Mouse (Mus musculus) gastrocnemius, postnatal 4 days (tissue): ENCODE results near the gene Sf3a1. TPM values are rescaled to one million over a fixed set of nuclear protein-coding genes. Genes with fewer than 3 reads are reported as not detected.
A peak's percentile ranks its signal among the peaks of the same experiment; 100 is the strongest.
"Not testable (repeated sequence)": the region's sequence is repeated elsewhere in the genome, so short reads cannot be mapped to it uniquely, and the experiment has no call there.

Experiments used
- DNase-seq, 2 experiments: peaks; one replicate each; pipeline ENCODE4 v3.0.0; 2021 to 2022; ENCODE audit warnings: low spot score in 2 of 2, mixed read lengths in 2 of 2
- long read RNA-seq, 2 experiments: library from polyadenylated mRNA; stranded (forward); transcript quantifications; one replicate each; pipeline ENCODE4 v2.0.0; 2021
- total RNA-seq, 2 experiments: library from RNA; stranded (reverse); gene quantifications; 2 replicates each; pipeline ENCODE4 v1.2.3; 2021

Gene Sf3a1
- 10 to 100 TPM; 41.2 to 50.6 TPM for total RNA-seq
- long read RNA-seq, experiment 1, full-length matches to known transcripts = 30 of 37 reads
- long read RNA-seq, experiment 1, partial matches to known transcripts = 5 of 37 reads
- long read RNA-seq, experiment 1, other reads (novel, unspliced or antisense) = 2 of 37 reads
- long read RNA-seq, experiment 2, full-length matches to known transcripts = 38 of 47 reads
- long read RNA-seq, experiment 2, partial matches to known transcripts = 8 of 47 reads
- long read RNA-seq, experiment 2, other reads (novel, unspliced or antisense) = 1 of 47 reads

DNA sequence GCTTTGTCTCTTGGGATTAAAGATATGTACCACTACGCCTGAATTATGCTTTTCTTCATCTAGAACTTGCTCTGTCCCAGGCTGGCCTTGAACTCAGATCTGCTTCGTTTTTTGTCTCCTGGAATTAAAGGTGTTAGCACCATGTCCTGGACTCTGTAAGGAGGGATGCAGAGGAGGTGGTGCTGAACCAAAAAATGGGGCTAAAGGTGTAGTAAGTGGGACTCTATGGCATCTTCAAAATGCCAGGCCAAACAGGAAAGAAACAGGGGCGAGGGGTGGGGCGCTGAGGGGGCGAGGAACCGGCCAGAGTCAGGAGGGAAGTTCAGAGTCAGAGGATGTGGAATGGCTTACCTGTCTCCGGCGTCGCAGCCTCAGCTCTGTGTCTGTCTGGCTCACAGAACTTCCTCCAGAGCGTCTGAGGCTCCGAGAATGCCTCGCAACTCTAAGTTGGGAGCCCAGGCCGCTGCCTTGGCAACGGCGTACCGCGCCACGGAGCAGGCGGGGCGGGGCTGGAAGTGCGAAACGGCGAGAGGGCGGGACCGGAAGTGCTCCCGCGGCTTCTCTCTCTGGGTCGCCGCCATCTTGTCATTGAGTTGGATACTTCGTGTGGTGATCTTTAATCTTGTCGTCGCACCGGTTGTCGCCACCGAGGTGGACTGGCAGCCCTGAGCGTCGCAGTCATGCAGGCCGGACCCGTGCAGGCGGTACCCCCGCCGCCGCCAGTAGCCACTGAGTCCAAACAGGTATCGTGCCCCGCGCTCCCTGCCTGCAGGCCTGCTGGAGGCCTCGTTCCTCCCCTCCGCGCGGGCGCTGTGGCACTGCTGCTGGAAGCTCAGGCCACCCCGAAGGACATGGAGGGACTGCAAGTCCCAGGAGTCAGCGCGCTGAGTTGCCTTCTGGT lies at the start of gene Sf3a1, which contains the start of gene Ccdc157:
TSS of gene Sf3a1 (plus strand) at position 543 of the 901 bp plus-strand sequence.
TSS of gene Ccdc157 (minus strand) at position 486 of the 901 bp plus-strand sequence.
- peak; percentile 87 to 96 for DNase-seq

DNA sequence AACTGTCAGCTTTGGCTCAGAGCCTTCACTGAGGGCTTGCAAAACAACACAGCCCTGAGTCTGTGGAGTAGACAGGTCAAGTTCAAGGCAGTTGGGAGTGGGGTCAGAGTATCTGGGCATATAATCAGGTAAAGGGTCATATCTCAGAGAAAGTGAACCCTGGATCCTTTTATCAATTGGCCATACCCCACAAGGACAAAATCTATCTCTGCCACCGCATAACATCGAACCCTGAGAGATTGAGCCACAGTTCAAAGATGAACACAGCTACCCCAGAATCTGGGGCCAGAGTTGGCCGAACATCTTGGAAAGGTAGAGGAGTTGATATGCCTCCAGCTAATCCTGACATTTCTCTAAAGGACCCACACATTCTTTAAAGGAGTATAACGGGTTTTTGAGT lies 48.1 kb upstream of the Sf3a1 start:
- no peak for DNase-seq

DNA sequence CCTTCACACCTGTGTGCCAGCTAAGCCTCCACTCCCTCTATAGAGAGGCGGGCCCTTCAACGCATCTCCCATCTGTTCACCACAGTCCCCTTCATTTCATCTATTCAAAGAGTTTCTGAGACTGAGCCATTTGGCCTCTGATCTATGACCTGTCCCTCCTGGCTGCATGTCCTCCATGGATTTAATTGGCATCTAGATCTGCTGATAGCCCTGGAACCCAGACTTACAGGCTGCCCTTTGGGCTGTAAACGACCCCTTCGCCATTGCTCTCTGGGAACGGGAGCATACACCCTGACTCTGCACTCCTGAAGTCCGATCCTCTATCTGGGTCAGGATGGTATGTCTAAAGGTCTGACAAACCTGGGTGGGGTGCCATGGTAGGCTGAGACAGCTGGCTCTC lies 47.3 kb upstream of the Sf3a1 start:
- no peak for DNase-seq

DNA sequence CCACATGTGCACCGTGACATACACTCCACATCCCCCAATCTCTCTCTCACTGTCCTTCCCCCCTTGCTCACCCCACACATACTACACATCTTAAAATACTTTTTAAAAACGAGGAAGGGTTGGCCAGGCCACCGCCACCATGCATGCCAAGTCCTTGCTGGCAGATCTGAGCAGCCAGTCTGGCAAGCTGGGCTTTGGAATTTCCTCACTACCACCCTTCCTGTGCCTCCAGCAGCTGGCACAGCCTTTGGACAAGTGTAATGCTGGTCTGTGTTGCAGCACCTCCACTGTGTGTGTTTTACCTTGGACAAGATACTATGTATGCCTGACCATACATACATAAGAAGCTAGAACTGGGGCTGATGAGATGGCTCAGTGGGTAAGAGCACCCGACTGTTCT lies 46.7 kb upstream of the Sf3a1 start:
- no peak for DNase-seq

DNA sequence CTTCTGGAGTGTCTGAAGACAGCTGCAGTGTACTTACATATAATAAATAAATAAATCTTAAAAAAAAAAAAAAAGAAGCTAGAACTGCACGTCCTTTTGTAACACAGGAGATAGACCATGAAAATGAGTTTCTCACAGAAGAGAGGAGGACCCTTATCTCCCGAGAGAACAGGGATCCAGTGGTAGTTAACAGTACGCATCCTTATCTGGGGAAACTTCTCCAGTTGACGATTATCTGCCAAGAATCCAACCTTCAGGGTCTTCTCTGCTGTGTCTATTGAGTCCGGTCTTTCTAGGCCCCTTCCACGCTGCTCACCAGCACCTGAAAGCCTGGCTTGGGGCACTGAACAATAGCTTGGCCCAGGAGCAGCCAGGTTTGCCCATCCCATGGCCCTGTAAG lies 46.2 kb upstream of the Sf3a1 start:
- DNase-seq = no peak

DNA sequence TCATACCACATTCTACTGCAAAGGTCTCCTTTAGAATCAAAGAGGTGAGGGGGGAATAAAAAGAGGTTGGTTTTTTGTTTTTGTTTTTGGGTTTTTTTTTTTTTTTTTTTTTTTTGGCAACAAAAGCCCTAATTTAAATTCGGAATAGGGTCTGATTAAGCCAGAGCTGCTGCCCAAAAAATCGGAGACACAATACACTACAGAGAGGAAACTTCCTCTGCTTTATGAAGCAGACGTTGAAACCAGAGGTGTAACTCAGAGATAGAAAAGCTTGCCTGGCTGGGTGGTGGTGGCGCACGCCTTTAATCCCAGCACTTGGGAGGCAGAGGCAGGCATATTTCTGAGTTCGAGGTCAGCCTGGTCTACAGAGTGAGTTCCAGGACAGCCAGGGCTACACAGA lies 45.6 kb upstream of the Sf3a1 start:
- DNase-seq = not testable (repeated sequence)

DNA sequence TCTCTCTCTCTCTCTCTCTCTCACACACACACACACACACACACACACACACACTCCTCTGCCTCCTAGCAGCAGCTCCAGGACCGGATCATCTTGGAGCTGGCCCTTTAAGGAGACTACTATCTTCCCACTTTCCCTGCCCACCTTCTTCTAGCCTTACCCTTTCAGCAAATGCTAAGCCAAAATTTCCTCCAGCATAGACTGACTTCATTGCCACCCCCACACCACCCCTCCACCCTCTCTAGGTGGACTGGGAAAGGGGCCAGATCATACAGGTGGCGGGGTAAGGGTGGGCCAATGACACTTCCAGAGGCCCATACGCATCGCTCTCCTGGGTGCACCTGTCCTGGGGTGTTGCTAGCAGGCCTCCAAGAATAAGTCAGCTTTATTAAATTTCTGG lies 44.7 kb upstream of the Sf3a1 start:
- DNase-seq = no peak

DNA sequence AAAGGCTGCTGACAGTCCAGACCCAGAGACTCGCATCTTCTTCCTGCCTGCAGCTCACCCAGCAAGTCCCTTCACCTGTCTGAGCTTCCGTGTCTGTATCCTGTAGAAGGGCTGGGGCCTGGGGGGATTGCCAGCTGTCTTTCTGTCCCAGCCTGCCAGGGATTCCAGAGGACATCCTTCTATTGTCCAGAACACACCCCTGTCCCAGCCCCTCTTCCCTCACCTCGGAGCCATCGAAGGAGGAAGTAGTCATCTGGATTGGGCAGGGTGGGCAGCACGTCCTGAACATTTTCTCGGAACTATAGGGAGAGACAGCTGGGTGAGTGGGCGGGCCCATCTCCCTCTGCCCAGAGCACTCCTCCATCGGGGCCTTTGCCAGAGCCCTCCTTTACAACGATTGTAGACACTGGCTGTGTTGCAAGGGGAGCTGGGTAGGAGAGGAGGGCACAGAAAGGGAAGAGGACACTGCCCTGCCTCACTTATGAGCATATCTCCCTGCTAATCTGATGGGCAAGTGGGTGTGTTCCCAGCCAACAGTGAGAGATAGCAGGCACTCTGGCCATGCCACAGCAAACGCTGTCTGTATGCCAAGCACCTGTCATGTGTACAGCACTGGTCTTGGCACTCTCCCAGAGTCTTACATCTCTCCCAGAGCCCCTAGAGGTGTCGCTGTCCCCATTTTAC lies 43.5 kb upstream of the Sf3a1 start:
- DNase-seq = no peak

DNA sequence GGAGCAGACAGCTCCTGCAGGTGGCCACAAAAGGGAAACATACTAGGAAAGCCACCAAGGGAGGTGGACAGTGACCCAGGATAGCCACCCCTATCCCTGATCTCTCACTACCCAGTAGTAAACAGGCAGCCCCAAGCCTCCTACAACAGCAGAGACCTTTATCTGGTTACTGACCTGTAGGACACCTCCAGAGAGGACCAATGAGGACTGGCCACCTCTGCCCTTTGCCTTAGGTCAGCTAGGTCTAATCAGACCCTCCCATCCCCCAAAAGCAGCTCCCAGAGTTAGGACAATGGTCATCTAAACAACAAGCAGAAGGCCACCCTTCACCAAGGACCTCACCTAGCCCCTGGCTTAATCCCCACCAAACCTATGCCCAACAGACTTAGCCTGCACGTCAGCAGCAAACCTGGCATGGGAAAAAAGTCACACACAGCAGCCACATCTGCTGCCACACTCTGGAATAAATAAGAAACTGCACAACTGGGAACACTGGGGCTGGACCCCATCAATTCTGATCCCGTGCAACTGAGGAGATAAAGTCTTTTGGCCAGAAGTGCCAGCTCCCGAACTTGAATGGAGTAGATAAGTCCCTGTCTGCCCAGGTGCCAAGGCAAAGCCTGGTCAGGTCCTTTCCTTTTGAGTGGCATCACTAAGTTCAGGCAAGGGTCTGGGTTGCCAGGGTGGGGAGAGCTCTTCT lies 42.6 kb upstream of the Sf3a1 start:
- DNase-seq = no peak

DNA sequence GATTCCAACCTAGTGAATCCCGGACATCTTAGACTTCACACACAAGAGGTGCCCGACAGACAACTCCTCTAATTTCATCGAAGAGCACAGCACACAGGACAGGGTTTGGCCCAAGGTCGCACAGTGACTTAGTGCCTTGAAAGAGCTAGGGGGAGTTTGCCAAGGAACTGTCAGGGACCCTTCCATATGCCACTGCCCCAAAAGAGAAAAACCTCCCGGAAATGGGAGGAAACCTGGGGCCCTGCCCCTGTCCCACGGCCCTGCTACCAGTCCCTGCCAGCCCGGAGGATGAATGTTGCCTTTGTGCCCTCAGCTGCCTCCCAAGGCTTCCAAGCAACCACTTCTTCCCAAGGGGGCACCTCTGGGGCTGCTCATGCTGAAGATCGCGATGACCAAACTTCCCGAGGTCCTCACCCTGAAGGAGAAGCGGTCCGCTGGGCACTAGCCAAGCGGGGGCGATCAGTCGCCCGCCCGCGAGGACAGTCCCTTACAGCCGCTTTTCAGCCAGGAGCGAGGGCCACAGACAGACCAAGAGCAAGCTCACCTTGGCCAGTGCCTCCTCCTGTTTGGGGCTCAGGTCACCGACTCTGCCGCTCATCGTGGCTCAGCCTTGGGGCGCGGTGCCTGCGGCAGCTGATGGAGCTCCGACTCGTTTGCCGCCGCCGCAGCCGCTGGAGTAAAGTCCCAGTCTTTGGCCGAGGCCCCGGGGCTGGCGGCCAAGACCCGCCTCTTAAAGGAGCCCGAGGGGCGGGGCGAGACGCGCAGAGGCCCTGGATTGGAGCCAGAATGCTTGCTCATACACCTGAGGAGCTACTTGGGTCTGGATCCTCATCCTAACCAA lies 41.8 kb upstream of the Sf3a1 start:
- peak; percentile 42 to 62 for DNase-seq

DNA sequence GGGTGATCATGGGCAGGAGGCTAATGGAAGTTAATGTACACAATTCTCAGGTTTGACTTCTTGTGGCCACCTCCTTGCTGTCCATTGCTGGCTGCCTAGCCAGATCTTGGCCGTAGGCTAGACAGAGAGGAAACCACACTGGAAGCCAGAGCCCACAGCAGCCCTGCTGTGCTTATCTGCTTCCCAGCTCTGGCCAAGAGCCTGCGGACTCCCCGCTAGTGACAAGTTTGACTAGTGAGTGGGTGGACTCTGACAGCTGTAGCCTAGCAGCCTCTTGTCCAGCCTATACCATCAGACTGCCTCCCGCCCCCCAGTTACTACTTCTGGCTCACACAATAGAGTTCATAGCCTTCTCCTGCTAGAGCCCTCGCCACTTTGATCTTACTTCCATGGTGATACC lies 40.5 kb upstream of the Sf3a1 start:
- DNase-seq = no peak

DNA sequence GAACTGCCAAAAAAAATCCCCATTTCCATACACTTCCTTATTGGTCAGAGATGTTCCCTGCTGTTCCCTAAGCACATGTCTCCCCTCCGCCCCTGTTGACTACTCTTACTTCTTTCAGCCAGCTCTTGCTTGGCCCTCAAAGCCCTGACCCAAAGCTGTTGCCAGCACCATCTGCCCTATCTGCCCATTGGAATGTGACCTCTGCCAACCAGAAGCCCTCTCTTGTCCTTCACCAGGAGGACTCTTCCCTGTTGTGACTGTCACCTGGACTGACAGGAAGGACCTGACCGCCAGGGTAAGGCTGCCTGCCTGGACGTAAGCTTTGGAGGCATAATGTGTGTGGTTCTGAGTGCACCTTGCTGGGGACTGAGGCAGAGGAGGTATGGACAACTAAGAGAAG lies 38.5 kb upstream of the Sf3a1 start:
- DNase-seq = no peak

DNA sequence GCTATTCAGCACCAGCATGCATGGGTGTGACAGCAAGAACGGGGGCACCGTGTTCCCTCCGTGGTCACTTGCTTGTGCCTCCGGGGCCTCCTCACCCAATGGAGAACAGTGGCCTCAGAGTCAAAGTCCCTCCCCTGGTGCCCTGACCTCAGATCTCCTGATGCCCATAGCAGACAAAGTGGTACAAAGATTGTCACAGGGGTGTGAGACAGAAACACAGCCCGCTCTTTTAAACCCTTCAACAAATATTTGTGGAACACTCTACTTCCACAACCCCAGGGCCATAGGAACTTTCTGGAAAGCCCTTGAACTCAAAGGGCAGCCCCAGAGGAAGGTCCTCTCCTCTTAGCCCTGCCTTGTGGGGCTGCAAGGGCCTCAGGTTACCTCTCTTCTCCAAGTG lies 37.9 kb upstream of the Sf3a1 start:
- no peak for DNase-seq

DNA sequence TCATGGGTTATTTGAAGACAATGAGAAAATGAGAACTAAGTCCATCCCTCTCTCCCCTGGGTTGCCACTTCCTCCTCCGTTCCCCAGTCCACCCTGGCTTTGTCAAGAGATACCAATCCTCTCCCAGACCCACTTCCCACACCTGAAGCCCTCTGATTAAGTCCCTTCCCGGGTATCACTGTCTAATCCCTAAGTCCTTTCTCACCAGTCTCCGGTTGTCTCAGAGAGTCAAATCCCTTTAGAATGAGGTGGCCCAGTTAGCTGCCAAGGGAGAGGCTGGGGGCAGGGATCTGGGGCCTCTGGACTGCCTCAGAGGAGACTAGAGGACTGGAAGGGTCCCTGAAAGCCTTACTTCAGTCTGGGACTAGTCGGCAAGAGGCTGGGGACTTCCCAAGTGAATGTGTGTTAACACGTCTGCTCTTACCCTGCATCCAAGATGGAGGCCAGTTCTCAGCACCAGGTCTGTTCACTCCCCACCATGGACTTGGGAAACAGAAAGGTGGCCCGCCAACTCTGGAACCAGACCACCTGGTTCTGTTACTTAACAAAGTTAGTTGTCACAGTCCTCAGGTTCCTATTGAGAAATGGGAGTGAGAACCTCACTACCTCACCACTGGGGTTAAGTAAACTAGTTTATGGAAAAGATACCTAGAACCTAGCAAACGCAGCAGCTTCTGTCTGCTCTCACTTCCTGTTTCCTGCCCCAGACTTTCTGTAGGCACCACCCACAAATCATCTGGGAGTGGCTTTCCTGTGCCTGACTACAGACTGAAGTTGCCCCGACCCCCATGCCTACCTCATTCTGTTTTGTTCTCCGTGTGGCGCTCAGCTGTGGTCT lies 37.2 kb upstream of the Sf3a1 start, which contains the start of gene Sec14l2:
TSS of gene Sec14l2 (minus strand) at position 674 of the 838 bp plus-strand sequence.
- DNase-seq = no peak

DNA sequence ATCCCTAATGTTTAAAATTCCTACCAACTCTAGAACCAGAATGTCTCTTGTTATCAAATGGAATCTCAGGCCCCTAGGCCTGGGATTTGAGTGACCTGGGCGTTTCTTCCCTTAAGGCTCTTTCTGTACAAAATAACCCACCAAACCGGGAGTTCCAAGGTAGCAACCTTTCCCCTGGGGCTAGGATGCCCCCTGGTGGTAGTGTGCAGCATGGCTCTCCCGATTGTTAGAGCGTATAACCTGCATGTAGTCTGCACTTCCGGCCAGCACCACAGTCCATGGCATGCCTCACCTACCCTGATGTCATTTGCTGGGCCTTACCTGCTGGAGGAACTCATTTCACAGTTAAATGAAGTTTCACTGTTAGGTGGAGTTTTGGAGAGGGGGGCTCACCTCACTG lies 36.2 kb upstream of the Sf3a1 start:
- no peak for DNase-seq

DNA sequence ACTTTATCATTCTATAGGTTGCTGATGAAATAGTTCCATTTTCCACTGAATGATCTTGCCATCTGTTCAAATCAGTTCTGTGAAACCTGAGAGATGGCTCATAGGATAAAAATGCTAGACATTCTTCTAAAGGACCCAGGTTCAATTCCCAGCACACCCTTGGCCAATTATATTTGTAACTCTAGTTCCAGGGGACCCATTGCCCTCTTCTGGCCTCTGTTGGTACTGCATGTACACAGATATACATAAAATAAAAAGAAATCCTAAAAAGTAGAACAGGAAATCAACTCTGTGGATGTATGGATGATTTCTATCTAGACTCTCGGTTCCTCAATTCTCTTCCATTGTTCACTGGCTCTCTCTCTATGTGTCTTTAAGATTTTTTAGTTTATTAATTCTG lies 33.1 kb upstream of the Sf3a1 start:
- no peak for DNase-seq

DNA sequence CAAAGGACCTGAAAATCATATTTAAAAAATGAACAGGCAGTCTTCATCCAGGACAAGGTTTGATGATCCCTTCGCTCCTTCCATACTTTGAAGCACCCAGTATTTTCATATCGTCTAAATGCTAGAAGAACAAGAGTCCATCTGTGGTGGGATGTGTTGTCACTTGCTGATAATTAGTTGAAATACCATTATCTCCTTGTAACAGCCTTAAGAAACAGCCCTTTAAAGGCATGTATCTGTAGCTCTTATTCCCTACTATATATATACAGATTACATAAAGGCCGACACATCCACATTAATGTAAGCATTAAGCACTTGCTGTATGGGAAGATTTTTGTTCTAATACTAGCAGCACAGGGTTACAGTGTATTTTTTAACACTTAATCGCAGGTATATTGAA lies 31.7 kb upstream of the Sf3a1 start:
- not testable (repeated sequence) for DNase-seq

DNA sequence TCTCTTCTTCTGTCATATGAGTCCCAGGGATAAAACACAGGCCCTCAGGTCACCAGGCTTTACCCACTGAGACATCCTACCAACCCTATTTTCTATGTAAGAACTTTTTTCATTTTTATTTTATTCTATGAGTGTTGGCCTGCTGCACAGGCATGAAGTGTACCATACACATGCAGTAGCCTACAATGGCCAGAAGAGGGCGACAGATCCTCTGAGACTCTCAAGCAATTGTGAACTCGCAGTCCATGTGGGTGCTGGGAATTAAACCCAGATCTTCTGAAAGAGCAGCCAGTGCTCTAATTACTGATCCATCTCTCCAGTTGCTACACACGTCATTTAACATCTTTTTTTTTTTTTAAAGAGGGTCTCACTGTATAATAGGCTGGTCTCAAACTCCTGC lies 26.7 kb upstream of the Sf3a1 start:
- DNase-seq = no peak

DNA sequence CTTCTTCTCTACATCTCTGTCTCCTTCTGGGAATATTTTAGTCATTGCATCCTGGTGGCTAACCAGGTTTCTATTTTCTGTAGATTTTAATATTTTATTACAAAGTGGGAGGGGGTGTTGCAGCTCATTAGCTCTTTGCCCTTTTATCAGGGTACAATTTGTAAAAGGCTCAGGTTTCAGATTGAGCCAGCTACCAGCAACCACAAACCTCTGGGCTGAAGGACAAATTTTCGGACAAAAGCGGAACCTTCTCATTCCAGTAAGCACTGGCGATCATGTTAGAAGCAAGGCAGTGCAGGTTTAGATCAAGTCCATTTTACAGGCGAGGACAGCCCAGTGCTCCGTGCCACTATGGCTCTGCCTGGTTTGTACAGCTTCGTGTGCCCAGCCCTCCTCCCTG lies 25.8 kb upstream of the Sf3a1 start:
- DNase-seq = no peak
